22 mouse cellular contexts compared by ENCODE assay signal in the genomic region with DNA sequence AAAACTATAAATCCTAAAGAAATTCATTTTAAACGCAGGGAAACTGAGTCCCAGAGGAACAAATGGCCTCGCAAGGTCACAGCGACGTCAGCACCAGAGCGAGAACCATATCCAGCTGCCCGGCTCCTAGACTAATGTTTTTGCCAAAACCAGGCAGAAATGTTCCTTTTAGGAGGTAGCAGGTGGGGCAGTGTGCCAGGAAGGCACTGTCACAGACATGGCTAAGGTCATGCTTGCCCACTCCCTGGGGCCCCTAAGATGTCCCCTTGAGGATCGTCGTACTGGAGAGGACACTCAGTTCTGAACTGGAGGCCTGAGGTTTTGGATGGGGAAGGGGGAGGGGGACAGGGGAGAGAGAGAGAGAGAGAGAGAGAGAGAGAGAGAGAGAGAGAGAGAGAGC.
"Had no signal": no experiment of that assay in that cellular context is flagged by ENCODE, and none has a peak within 500 bp of the region (broad histone marks: within the 10 kb centered on the region; RNA-seq: fewer than 3 reads in every experiment).

No protein-coding gene starts in this region.

- H3K9me3 ChIP-seq: lung, embryonic 15.5 days; midbrain, embryonic 13.5 days; midbrain, embryonic 15.5 days; neural tube, embryonic 13.5 days; neural tube, embryonic 15.5 days had no signal

- H3K36me3 ChIP-seq: lung, embryonic 15.5 days; midbrain, embryonic 13.5 days; midbrain, embryonic 15.5 days; neural tube, embryonic 13.5 days; neural tube, embryonic 15.5 days had no signal

- DNase-seq: liver, postnatal 0 days; lung, adult 2 months; lung, postnatal 14 days; lung, postnatal 36 days; retina, postnatal 1 day; right cerebral cortex, adult 18-20 months; right cerebral cortex, postnatal 25 days; right cerebral cortex, postnatal 4 days; spleen, adult 18-20 months; thymus, adult 18-20 months; thymus, postnatal 14 days; thymus, postnatal 36 days had no signal

- H3K27ac ChIP-seq: lung, embryonic 15.5 days; macrophage; midbrain, embryonic 13.5 days; midbrain, embryonic 15.5 days; neural tube, embryonic 13.5 days; neural tube, embryonic 15.5 days had no signal

- H3K4me2 ChIP-seq: lung, embryonic 15.5 days; midbrain, embryonic 11.5 days; midbrain, embryonic 13.5 days; midbrain, embryonic 15.5 days; neural tube, embryonic 13.5 days; neural tube, embryonic 15.5 days had no signal

- H3K9ac ChIP-seq: liver, postnatal 0 days; lung, embryonic 15.5 days; midbrain, embryonic 13.5 days; midbrain, embryonic 15.5 days; neural tube, embryonic 13.5 days; neural tube, embryonic 15.5 days had no signal

- ATAC-seq: liver, postnatal 0 days; lung, postnatal 0 days; midbrain, embryonic 13.5 days; midbrain, embryonic 15.5 days had no signal

- H3K4me3 ChIP-seq: lung, embryonic 15.5 days; megakaryocyte, embryonic 14.5 days; midbrain, embryonic 13.5 days; midbrain, embryonic 15.5 days; myocyte; neural tube, embryonic 13.5 days; neural tube, embryonic 15.5 days had no signal
